Mouse (Mus musculus): Measurements from ENCODE around the gene Ryr3.

DNA sequence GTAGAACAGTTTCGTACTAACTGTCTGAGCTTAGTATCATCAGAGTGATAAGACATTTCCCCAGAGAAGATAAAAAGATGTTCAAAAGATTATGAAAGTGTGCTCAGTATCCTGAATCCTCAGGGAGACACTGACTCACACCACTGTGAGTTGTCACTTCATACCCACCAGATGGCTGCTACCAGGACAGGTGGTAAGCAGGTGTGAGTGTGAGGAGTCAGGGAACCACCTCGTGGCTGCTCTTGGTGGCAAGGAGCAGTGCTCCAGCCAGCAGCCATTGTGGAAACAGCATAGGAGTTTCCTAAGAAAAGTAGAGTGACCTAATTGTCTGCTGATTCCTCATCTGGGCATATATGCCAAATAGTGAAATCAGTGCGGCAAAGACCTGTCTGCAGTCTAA, 610.4 kb downstream of the Ryr3 start:
- TF ChIP-seq GATA1 (IDR thresholded peaks at IDR 0.05; ENCODE audit: borderline replicate concordance, low read length) (no peak), FLI1 (IDR thresholded peaks at IDR 0.05; ENCODE audit: low read length) (no peak)

Measured in megakaryocyte, embryonic 14.5 days (primary cell).